Mouse (Mus musculus) urinary bladder, adult 18-20 months (tissue): ENCODE data around the gene Rsrp1.

ENCODE experiments used
- DNase-seq, 2 experiments: peaks; one replicate each; pipeline ENCODE4 v3.0.0; 2022; ENCODE audit warnings: low spot score in 2 of 2, mixed read lengths in 2 of 2

Gene Rsrp1

DNA sequence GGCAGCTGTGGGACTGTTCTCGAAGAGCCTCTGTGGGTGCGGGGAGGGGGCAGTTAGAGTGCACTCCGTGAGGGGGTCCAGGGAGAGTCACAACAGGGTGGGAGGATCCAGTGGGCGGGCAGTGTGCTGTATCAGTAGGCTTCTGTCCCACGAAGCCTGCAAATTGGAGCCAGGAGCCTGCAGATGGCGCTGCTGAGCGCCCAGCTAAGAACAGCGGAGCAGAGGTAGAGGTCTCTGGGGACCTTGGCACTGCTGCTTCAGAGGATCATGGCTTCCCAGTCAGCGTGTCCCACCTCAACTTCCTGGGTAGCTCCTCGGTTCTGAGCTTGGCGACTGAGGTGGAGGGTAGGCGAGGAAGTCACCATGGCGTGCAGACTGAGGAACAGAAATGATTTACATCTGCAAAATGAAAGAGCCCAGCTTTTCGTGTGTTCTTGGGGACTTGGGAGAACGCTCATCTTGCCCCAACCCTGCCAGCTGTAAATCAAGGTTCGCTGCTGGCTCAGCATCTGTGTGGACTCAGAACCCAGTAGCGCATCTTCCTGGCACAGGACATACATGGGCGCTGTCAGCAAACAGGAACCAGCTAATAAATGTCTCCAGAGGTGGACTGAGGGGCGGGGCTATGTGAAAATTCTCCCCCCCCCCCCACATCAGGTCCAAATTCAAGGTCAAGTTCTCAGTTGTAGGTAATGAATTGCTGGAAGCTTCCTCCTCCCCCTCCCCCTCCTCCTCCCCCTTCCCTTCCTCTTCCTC lies 39.8 kb downstream of the Rsrp1 start:
- no peak for DNase-seq

DNA sequence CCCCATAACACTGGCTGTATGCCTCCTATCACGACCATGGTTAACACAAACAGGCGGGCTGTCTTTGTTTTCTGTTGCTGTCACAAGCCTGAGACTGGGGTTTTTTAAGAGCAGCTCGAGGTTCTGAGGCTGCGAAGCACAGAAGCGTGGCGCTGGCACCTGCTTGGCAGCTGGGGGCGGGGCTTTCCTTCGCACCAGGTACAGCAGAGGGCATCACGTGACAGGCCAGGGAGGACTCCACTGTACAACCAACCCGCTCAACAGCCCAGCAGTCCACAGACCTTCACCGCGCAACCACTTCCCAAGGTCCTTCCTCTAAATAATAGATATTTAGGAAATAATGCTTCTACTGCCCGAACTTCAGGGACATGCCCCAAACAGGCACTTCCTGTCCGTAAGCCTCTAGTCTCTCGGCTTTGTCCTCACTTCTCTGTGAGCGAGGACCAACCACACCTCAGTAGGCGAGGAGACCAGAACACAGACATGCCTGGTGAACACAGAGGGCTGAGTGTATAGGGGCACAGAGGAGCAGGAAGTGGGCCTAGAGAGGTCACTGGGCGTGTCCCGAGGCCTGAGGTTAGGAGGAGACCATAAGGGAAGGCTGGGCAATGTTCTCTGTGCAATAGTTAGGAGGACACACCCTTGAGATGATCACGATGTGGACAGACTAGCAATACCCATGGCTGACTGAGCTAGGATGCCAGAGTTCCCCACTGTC lies 44.7 kb downstream of the Rsrp1 start:
- DNase-seq, result no peak

DNA sequence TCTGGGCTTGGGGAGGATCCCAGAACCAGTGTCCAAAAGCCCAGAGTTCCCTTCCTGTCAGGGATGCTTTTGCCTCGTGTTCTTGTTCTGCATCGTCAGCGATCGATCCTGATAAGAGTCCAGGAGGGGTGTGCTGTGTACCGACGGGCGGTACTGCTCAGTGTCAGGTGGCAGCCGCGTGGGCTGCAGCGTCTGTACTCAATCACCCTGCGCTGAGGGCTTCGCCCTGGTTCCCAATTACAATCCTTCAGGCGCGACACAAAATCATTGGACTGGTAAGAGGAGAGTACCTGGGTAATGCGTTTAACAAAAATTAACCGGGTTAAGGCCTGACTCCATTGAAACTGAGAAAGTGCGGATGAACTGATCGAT lies 45.2 kb downstream of the Rsrp1 start:
- DNase-seq, result no peak

DNA sequence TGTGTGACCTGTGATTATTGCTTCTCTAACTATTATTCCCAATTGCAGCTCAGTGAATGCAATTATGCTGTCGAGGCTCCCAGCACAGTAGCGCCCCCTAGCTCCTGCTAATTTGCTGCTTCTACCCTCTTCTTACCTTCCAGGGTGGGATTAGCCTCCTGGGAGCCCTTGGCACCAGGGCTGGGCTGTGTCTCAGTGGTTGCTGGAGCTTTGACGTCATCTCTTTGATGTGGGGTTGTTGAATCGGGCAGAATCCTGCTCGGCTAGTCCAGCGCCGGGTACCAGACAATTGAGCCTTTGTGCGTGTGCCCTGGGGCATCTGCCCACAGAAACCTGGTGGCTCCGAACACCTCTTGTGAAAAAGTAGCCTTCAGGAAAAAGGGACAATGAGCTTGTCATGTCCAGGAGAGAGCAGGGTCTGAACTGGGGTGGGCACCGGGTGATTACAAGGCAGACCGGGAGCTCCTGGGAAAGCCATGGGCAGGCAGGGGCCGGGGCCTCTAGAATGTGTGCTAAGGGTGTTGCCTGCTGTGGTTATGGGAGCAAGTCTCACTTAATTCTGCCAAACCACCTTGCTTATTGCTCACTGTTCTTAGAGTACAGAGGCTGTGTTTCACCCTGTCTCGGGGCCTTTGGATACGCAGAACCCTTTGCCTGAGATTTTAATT lies 52.0 kb downstream of the Rsrp1 start:
- peak in 1 of 2 experiments; percentile 11 for DNase-seq

DNA sequence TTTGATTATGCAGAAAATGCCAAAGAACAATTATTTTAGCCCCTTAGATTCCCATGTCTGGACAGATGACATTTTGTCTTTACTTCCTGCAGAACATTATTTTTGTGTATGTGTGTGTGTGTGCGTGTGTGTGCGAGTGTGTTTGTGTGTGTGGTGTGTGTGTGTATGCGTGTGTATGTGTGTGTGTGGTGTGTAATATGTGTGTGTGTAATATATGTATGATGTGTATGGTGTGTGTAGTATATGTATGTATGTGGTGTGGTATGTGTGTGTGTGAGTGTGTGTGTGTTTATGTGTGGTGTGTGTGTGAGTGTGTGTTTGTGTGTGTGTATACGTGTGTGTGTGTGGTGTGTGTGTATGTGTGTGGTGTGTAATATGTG lies 52.5 kb downstream of the Rsrp1 start:
- no peak for DNase-seq
